In genomic region chr10:106761061-106761460, GRCm38 (mm10) we compare ENCODE assay signal across 14 mouse cellular contexts.
DNase-seq lines count a peak whose midpoint lies in the region; ATAC-seq lines count a peak whose summit lies in the region.
"Had no signal": no experiment of that assay in that cellular context is flagged by ENCODE, and none has a peak within 500 bp of the region (broad histone marks: within the 10 kb centered on the region; RNA-seq: fewer than 3 reads in every experiment).

No protein-coding gene starts in this region.

- H3K4me2 ChIP-seq in embryonic facial prominence, embryonic 14.5 days (ENCODE audit: low read depth, low read length), result no peak overlapping the region
- no peak overlapping the region for H3K4me2 ChIP-seq in midbrain, embryonic 15.5 days
- H3K4me2 ChIP-seq: heart, embryonic 12.5 days had no signal

- H3K36me3 ChIP-seq in embryonic facial prominence, embryonic 14.5 days (ENCODE audit: control insufficient read depth, insufficient read depth, low read length), result no peaks in the 10 kb centered on the region
- H3K36me3 ChIP-seq in embryonic facial prominence, embryonic 10.5 days (replicated peaks), result no peaks in the 10 kb centered on the region
- H3K36me3 ChIP-seq in midbrain, embryonic 15.5 days (replicated peaks), result no peaks in the 10 kb centered on the region
- H3K36me3 ChIP-seq: heart, embryonic 12.5 days; hindbrain, embryonic 10.5 days had no signal

- H3K9ac ChIP-seq in embryonic facial prominence, embryonic 14.5 days (ENCODE audit: low read depth, low read length), result no peak overlapping the region
- H3K9ac ChIP-seq in midbrain, embryonic 15.5 days, result no peak overlapping the region
- H3K9ac ChIP-seq: heart, embryonic 12.5 days had no signal

- DNase-seq in embryonic facial prominence, embryonic 14.5 days (ENCODE audit: low spot score), result peak; percentile 39
- DNase-seq in embryonic facial prominence, embryonic 10.5 days (ENCODE audit: low spot score), result no peak
- DNase-seq in cerebellum, postnatal 14 days, result peak; percentile 49 to 66
- peak; percentile 35 for DNase-seq in layer of hippocampus, adult 9-11 months
- DNase-seq in right cerebral cortex, postnatal 14 days, result peak; percentile 41
- DNase-seq in embryo, embryonic 10.5 days (ENCODE audit: low spot score), result no peak
- DNase-seq in thymus, postnatal 25 days, result no peak
- DNase-seq: adrenal gland, postnatal 36 days; kidney, postnatal 25 days; lung, adult 2 months had no signal

- 73% methylated on average over 6 of the region's 6 CpGs for WGBS in embryonic facial prominence, embryonic 14.5 days
- WGBS in embryonic facial prominence, embryonic 10.5 days, result 85% methylated on average over 6 of the region's 6 CpGs
- 78% methylated on average over 6 of the region's 6 CpGs for WGBS in midbrain, embryonic 15.5 days

- no peaks in the 10 kb centered on the region for H3K9me3 ChIP-seq in embryonic facial prominence, embryonic 14.5 days (ENCODE audit: control insufficient read depth, low read length)
- no peaks in the 10 kb centered on the region for H3K9me3 ChIP-seq in embryonic facial prominence, embryonic 10.5 days
- no peaks in the 10 kb centered on the region for H3K9me3 ChIP-seq in midbrain, embryonic 15.5 days
- H3K9me3 ChIP-seq: heart, embryonic 12.5 days; hindbrain, embryonic 10.5 days had no signal

- H3K4me3 ChIP-seq in embryonic facial prominence, embryonic 14.5 days (ENCODE audit: low read depth, low read length), result no peak overlapping the region
- H3K4me3 ChIP-seq in embryonic facial prominence, embryonic 10.5 days, result no peak overlapping the region
- H3K4me3 ChIP-seq in midbrain, embryonic 15.5 days, result no peak overlapping the region
- H3K4me3 ChIP-seq: heart, embryonic 12.5 days; hindbrain, embryonic 10.5 days had no signal

- H3K27me3 ChIP-seq in embryonic facial prominence, embryonic 14.5 days (replicated peaks; ENCODE audit: control insufficient read depth, insufficient read depth, low read length), result no peaks in the 10 kb centered on the region
- no peaks in the 10 kb centered on the region for H3K27me3 ChIP-seq in embryonic facial prominence, embryonic 10.5 days (replicated peaks; ENCODE audit: low read depth, poor library complexity, severe bottlenecking)
- no peaks in the 10 kb centered on the region for H3K27me3 ChIP-seq in midbrain, embryonic 15.5 days (replicated peaks)
- H3K27me3 ChIP-seq: heart, embryonic 12.5 days had no signal

- H3K27ac ChIP-seq in embryonic facial prominence, embryonic 14.5 days (replicated peaks; ENCODE audit: low read depth, low read length), result no peak overlapping the region
- H3K27ac ChIP-seq in embryonic facial prominence, embryonic 10.5 days (replicated peaks), result no peak overlapping the region
- no peak overlapping the region for H3K27ac ChIP-seq in midbrain, embryonic 15.5 days
- H3K27ac ChIP-seq: hindbrain, embryonic 10.5 days had no signal

- H3K4me1 ChIP-seq in embryonic facial prominence, embryonic 14.5 days (ENCODE audit: control insufficient read depth, insufficient read depth, low read length), result no peaks in the 10 kb centered on the region
- H3K4me1 ChIP-seq in embryonic facial prominence, embryonic 10.5 days, result no peaks in the 10 kb centered on the region
- no peaks in the 10 kb centered on the region for H3K4me1 ChIP-seq in midbrain, embryonic 15.5 days
- H3K4me1 ChIP-seq: heart, embryonic 12.5 days; hindbrain, embryonic 10.5 days had no signal

- ATAC-seq in embryonic facial prominence, embryonic 14.5 days (ENCODE audit: low read depth), result no peak
- ATAC-seq in midbrain, embryonic 15.5 days (replicated peaks), result no peak
- ATAC-seq: intestine, embryonic 16.5 days had no signal

Comparison
In these comparisons a context has a peak if more than half of its experiments do, and no peak if none do; other contexts are left out.
1. DNase-seq: peak in embryonic facial prominence, embryonic 14.5 days (single experiment), cerebellum, postnatal 14 days (2 of 2), layer of hippocampus, adult 9-11 months (single experiment) and right cerebral cortex, postnatal 14 days (single experiment); none in embryonic facial prominence, embryonic 10.5 days (single experiment), embryo, embryonic 10.5 days (single experiment) and thymus, postnatal 25 days (single experiment).